Mouse (Mus musculus): ENCODE results near the gene Egln2.

Egln2 gene

GRCm38 (mm10) chr7:27166614-27167474, at the start of gene Egln2:
Gene Egln2 (minus strand): TSS chr7:27166802.
- DNase-seq (ENCODE audit: low spot score in 2 of 2), result peak; percentile 91 to 97

DNA sequence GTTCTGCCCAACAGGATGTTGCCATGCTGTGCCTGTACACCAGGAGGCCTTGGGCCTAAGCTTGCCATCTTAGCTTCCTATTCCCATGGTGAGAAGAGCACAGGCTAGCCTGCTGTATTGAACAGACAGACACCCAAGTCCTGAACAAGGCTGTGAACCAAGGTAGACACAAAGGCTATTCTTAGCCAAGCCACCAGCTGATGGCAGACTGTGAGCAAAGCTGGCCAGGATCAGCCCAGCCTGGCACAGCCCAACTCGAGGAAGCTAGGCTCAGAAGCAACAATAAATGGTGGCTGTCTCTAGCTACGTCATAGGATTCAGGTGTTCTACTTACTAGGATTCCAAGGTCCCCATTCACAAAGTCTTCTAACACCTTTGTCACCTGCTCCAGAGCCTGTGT, 46.0 kb upstream of the Egln2 start:
- no peak for DNase-seq (ENCODE audit: low spot score in 2 of 2)

DNA sequence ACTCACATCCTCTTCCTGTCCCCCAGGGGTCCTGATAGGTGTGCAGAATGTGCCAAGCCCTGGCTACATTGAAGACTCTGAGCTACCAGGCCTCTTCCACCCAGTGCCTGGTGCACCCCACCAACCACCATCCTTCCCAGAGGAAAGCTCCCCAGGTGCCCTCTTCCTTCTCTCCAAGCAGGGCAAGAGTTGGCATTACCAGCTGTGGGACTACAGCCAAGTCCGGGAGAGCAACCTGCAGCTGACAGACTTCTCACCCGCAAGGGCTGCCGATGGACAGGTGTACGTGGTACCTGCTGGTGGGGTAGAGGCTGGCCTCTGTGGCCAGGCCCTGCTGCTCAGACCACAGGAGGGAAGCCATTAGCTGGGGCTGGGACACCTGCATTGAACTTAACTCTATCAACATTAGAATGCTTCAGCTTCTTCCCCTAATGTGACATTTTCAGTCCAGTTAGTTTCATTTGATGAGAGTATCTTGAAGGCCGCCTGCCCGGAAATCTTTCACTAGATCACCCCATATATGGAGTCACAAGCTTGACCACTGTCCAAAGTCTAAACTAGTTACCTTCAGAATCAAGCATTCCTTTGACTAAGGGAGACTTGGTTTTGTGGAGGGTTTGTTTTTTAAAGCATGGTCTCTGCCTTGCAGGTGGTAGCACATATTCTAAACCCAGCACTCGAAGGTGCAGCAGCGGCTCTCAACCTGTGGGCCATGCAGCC, 37.3 kb upstream of the Egln2 start:
- DNase-seq (ENCODE audit: low spot score in 2 of 2), result no peak

GRCm38 (mm10) chr7:27198779-27199178, 32.2 kb upstream of the Egln2 start:
- DNase-seq (ENCODE audit: low spot score in 2 of 2), result no peak

GRCm38 (mm10) chr7:27198355-27198754, 31.8 kb upstream of the Egln2 start:
- no peak for DNase-seq (ENCODE audit: low spot score in 2 of 2)

- DNase-seq (ENCODE audit: low spot score in 2 of 2), result no peak
These were observed 31.0 kb upstream of the Egln2 start for GRCm38 (mm10) chr7:27197634-27198033.

- DNase-seq (ENCODE audit: low spot score in 2 of 2), result no peak
These were observed 30.5 kb upstream of the Egln2 start for GRCm38 (mm10) chr7:27197136-27197535.

GRCm38 (mm10) chr7:27195681-27196611, 29.3 kb upstream of the Egln2 start, which contains the start of the genes BC024978 and Snrpa:
Gene BC024978 (plus strand): TSS chr7:27195781.
Gene Snrpa (minus strand): TSS chr7:27196271.
- peak; percentile 85 to 93 for DNase-seq (ENCODE audit: low spot score in 2 of 2)

GRCm38 (mm10) chr7:27193731-27194130, 27.1 kb upstream of the Egln2 start:
- DNase-seq (ENCODE audit: low spot score in 2 of 2), result no peak

DNA sequence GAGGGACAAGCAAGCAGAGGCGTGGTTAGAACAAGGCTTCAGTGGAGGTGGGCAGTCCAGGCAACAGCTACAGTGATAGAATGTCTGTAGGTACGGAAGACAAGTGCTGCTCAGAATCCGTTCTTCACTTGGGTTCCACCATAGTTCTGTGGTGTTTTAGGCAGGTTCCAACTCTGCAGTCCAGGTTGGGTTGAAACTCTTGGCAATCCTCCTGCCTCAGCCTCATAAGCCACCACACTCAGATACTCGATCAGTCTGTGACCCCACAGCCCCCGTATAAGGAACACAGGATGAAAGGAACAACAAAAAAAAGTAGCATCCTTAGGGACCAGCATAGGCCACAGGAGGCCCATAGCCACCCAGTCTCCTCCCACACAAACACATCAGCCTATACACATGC, 25.8 kb upstream of the Egln2 start:
- no peak for DNase-seq (ENCODE audit: low spot score in 2 of 2)

GRCm38 (mm10) chr7:27189271-27189931, 22.8 kb upstream of the Egln2 start:
- peak in 1 of 2 experiments; percentile 37 for DNase-seq (ENCODE audit: low spot score in 2 of 2)

DNA sequence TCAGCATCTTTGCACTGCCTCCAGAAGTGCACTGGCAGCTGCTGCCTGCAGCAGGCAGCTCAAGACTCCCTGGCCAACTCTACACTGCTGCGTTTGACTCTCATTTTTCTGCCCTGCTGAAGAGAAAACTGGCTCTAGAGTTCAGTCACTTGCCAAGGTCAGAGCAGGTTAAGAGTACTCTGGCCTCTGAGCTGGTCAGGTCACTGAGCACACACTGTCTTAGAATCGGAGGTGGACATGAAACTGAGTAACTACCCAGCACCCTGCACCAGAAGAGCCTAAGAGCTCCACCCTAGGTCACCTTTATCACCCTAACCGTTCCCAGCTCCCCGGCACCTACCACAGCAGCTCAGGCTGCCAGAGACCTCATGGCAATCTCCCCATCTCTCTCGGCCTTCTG, 19.4 kb upstream of the Egln2 start:
- DNase-seq (ENCODE audit: low spot score in 2 of 2), result no peak

DNA sequence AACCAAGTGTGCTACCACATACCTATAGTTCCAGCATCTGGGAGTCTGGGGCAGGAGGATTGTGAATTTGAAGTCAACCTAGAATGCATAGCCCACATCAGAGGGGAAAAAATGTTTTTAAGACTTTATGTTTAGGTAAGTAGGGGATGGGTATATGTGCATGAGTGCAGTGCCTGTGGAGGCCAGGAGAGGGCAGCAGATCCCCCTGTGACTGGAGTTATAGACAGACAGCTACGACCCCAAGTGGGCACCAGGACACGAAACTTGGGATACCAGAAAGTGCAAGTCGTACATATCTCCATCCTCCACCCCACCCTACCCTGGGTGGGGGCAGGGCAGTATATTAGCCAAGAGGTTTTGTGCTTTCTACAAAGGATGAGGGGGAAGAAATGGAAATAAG, 18.4 kb upstream of the Egln2 start:
- peak in 1 of 2 experiments; percentile 66 for DNase-seq (ENCODE audit: low spot score in 2 of 2)

- no peak for DNase-seq (ENCODE audit: low spot score in 2 of 2)
These were observed 15.9 kb upstream of the Egln2 start for GRCm38 (mm10) chr7:27182498-27182897.

GRCm38 (mm10) chr7:27180837-27181695, 14.5 kb upstream of the Egln2 start, which contains the start of the genes Gm21983 and Mia:
Gene Gm21983 (minus strand): TSS chr7:27181086.
Gene Mia (minus strand): TSS chr7:27181157.
- no peak for DNase-seq (ENCODE audit: low spot score in 2 of 2)

GRCm38 (mm10) chr7:27180036-27180435, 13.4 kb upstream of the Egln2 start:
- no peak for DNase-seq (ENCODE audit: low spot score in 2 of 2)

- DNase-seq (ENCODE audit: low spot score in 2 of 2), result no peak
These were observed 12.8 kb upstream of the Egln2 start for GRCm38 (mm10) chr7:27179217-27179918.

DNA sequence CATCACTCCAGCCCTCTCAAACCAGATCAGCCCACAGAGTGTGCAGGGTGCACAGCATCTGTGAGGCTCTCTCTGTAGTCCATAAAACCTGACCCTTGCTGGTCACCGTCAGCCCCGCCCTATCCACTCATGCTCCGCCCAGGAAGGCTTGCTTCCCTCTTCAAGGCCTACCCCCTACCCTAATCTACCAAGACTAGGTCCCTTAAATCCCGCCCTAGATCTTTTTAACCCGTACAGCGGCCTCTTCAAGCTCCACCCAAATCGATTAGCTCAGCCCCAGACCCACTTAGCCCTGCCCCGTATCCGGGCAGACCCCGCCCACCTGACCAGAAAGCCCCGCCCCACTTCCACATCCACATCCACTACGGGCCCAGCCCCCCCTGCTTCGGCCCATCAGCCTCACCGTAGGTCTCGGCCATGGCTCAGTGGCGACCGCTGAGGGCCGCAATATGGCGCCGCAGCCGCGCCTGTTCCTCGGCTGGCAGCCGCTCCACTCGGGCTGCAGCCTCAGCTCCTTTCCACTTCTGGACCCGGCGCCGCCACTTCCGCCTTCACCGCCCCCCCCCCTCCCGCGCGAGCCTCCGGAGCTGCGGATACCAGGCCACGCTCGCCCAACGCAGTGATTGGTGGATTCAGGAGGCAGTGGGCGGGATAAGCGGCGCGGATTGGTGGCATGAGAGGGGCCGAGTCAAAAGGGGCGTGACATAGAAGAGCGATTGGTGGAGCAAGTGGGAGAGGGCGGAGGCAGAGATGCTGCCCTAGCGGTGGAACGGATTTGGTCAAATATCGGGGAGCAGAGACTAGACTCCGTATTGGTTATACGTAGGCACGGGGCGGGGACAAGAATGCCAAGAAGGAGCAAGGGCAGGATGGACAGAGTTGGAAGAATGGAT, 12.0 kb upstream of the Egln2 start, which contains the start of gene Rab4b:
TSS of gene Rab4b (minus strand) at position 573 of the 893 bp plus-strand sequence.
- peak; percentile 98 to 99 for DNase-seq (ENCODE audit: low spot score in 2 of 2)

Data from spleen, postnatal 10 days (tissue).